8 mouse cellular contexts compared by ENCODE assay signal in genomic region chr11:106256775-106257174, GRCm38 (mm10). TPM values are rescaled to one million over a fixed set of nuclear protein-coding genes. Genes with fewer than 3 reads are reported as not detected.
A peak's percentile ranks its signal among the peaks of the same experiment; 100 is the strongest.
DNase-seq lines count a peak whose midpoint lies in the region; ATAC-seq lines count a peak whose summit lies in the region.

No protein-coding gene starts in this region.

- H3K27me3 ChIP-seq in erythroblast, embryonic 14.5 days (ENCODE audit: control insufficient read depth): no peaks in the 10 kb centered on the region
- H3K27me3 ChIP-seq in hindbrain, embryonic 15.5 days: no peaks in the 10 kb centered on the region
- no peaks in the 10 kb centered on the region for H3K27me3 ChIP-seq in liver, embryonic 15.5 days
- no peaks in the 10 kb centered on the region for H3K27me3 ChIP-seq in stomach, embryonic 16.5 days (ENCODE audit: control insufficient read depth, insufficient read depth, low read length)

- 70% methylated on average over 5 of the region's 5 CpGs for WGBS in hindbrain, embryonic 15.5 days
- WGBS in liver, embryonic 15.5 days (ENCODE audit: insufficient replicate concordance): 51% methylated on average over 5 of the region's 5 CpGs
- 55% methylated on average over 5 of the region's 5 CpGs for WGBS in stomach, embryonic 16.5 days

- ATAC-seq in erythroblast, adult 5-6 weeks (replicated peaks; ENCODE audit: low FRiP score, poor library complexity, severe bottlenecking): no peak
- ATAC-seq in hindbrain, embryonic 15.5 days (ENCODE audit: low FRiP score, low read depth): no peak
- no peak for ATAC-seq in liver, embryonic 15.5 days (ENCODE audit: insufficient read depth)
- no peak for ATAC-seq in stomach, embryonic 16.5 days (ENCODE audit: insufficient read depth, low FRiP score)

- DNase-seq in cerebellum, postnatal 14 days: peak; percentile 69 to 74
- no peak for DNase-seq in layer of hippocampus, postnatal 14 days (ENCODE audit: low spot score in 2 of 2)
- DNase-seq in adrenal gland, adult 18-20 months (ENCODE audit: low spot score in 2 of 2): no peak

- H3K4me2 ChIP-seq in hindbrain, embryonic 15.5 days: peak overlapping the region; percentile 97
- peak overlapping the region; percentile 90 for H3K4me2 ChIP-seq in liver, embryonic 15.5 days
- H3K4me2 ChIP-seq in stomach, embryonic 16.5 days (ENCODE audit: low read depth, low read length): peak overlapping the region; percentile 90

- H3K4me3 ChIP-seq in erythroblast, embryonic 14.5 days (replicated peaks): peak overlapping the region; percentile 94
- H3K4me3 ChIP-seq in hindbrain, embryonic 15.5 days: peak overlapping the region; percentile 94
- peak overlapping the region; percentile 88 for H3K4me3 ChIP-seq in liver, embryonic 15.5 days (replicated peaks)
- H3K4me3 ChIP-seq in stomach, embryonic 16.5 days (replicated peaks; ENCODE audit: low read length): peak overlapping the region; percentile 73

- H3K9me3 ChIP-seq in erythroblast, embryonic 14.5 days (ENCODE audit: control insufficient read depth, low read length): no peaks in the 10 kb centered on the region
- no peaks in the 10 kb centered on the region for H3K9me3 ChIP-seq in hindbrain, embryonic 15.5 days
- H3K9me3 ChIP-seq in liver, embryonic 15.5 days (replicated peaks): no peaks in the 10 kb centered on the region
- no peaks in the 10 kb centered on the region for H3K9me3 ChIP-seq in stomach, embryonic 16.5 days (replicated peaks; ENCODE audit: control insufficient read depth, low read length)

- H3K4me1 ChIP-seq in erythroblast, embryonic 14.5 days (ENCODE audit: control insufficient read depth): peaks cover 39% of the 10 kb centered on the region
- peaks cover 24% of the 10 kb centered on the region for H3K4me1 ChIP-seq in hindbrain, embryonic 15.5 days (replicated peaks)
- peaks cover 35% of the 10 kb centered on the region for H3K4me1 ChIP-seq in liver, embryonic 15.5 days (replicated peaks)
- H3K4me1 ChIP-seq in stomach, embryonic 16.5 days (ENCODE audit: control insufficient read depth, insufficient read depth, low read length): peaks cover 21% of the 10 kb centered on the region

- peaks cover 74% of the 10 kb centered on the region for H3K36me3 ChIP-seq in erythroblast, embryonic 14.5 days (ENCODE audit: control insufficient read depth)
- H3K36me3 ChIP-seq in hindbrain, embryonic 15.5 days: peaks cover 46% of the 10 kb centered on the region
- peaks cover 67% of the 10 kb centered on the region for H3K36me3 ChIP-seq in liver, embryonic 15.5 days (replicated peaks)
- H3K36me3 ChIP-seq in stomach, embryonic 16.5 days (ENCODE audit: control insufficient read depth, insufficient read depth, low read length): peaks cover 20% of the 10 kb centered on the region; the same call in 1 of the 2 replicates

- H3K27ac ChIP-seq in hindbrain, embryonic 15.5 days (replicated peaks): no peak overlapping the region; the same call in 1 of the 2 replicates
- H3K27ac ChIP-seq in liver, embryonic 15.5 days (replicated peaks): peak overlapping the region; percentile 85
- no peak overlapping the region for H3K27ac ChIP-seq in stomach, embryonic 16.5 days (ENCODE audit: low read length)

- H3K9ac ChIP-seq in hindbrain, embryonic 15.5 days: peak overlapping the region; percentile 92
- H3K9ac ChIP-seq in liver, embryonic 15.5 days: peak overlapping the region; percentile 89
- H3K9ac ChIP-seq in stomach, embryonic 16.5 days (ENCODE audit: low read length): peak overlapping the region; percentile 88

RNA-seq across cellular contexts. Expression of gene Psmc5, which starts 0.8 kb away (rescaled TPM):
- 3.8 and 5.2 TPM in 2 replicates for polyA plus RNA-seq in erythroblast, embryonic 14.5 days (2012)
- total RNA-seq in erythroblast, adult 5-6 weeks (2015; ENCODE audit: low replicate concordance): 11.7 and 23.8 TPM in 2 replicates
- total RNA-seq in erythroblast, adult 5-6 weeks (2017; ENCODE audit: low replicate concordance): 30.6 and 49.8 TPM in 2 replicates
- 299 and 305 TPM in 2 replicates for polyA plus RNA-seq in hindbrain, embryonic 15.5 days (2015; fragmentation: Nextera tagmentation; extraction: Ambion mirVana)
- polyA plus RNA-seq in liver, embryonic 15.5 days (2015; fragmentation: Nextera tagmentation; extraction: Ambion mirVana): 128 and 131 TPM in 2 replicates
- polyA plus RNA-seq in stomach, embryonic 16.5 days (2015; fragmentation: Nextera tagmentation; extraction: Ambion mirVana): 257 and 260 TPM in 2 replicates
- 100 to 1,000 TPM; 137 to 141 TPM for total RNA-seq in layer of hippocampus, postnatal 14 days (2021)
- 100 to 1,000 TPM; 157 to 159 TPM for total RNA-seq in adrenal gland, adult 18-20 months (2021)

RNA-seq across cellular contexts. Expression of gene Ftsj3, which starts 0.9 kb away (rescaled TPM):
- polyA plus RNA-seq in erythroblast, embryonic 14.5 days (2012): 0.49 and 0.56 TPM in 2 replicates
- 6.0 and 7.5 TPM in 2 replicates for total RNA-seq in erythroblast, adult 5-6 weeks (2015; ENCODE audit: low replicate concordance)
- total RNA-seq in erythroblast, adult 5-6 weeks (2017; ENCODE audit: low replicate concordance): 24.0 and 29.1 TPM in 2 replicates
- polyA plus RNA-seq in hindbrain, embryonic 15.5 days (2015; fragmentation: Nextera tagmentation; extraction: Ambion mirVana): 35.4 and 36.0 TPM in 2 replicates
- 30.2 and 30.4 TPM in 2 replicates for polyA plus RNA-seq in liver, embryonic 15.5 days (2015; fragmentation: Nextera tagmentation; extraction: Ambion mirVana)
- polyA plus RNA-seq in stomach, embryonic 16.5 days (2015; fragmentation: Nextera tagmentation; extraction: Ambion mirVana): 46.4 and 50.9 TPM in 2 replicates
- 10 to 100 TPM; 31.0 to 36.6 TPM for total RNA-seq in layer of hippocampus, postnatal 14 days (2021)
- total RNA-seq in adrenal gland, adult 18-20 months (2021): 10 to 100 TPM; 53.6 to 55.8 TPM

RNA-seq across cellular contexts. Expression of gene Smarcd2, which starts 16.0 kb away (rescaled TPM):
- 6.5 and 7.7 TPM in 2 replicates for polyA plus RNA-seq in erythroblast, embryonic 14.5 days (2012)
- 15.9 and 17.1 TPM in 2 replicates for total RNA-seq in erythroblast, adult 5-6 weeks (2015; ENCODE audit: low replicate concordance)
- 41.4 and 51.1 TPM in 2 replicates for total RNA-seq in erythroblast, adult 5-6 weeks (2017; ENCODE audit: low replicate concordance)
- polyA plus RNA-seq in hindbrain, embryonic 15.5 days (2015; fragmentation: Nextera tagmentation; extraction: Ambion mirVana): 11.6 and 13.3 TPM in 2 replicates
- polyA plus RNA-seq in liver, embryonic 15.5 days (2015; fragmentation: Nextera tagmentation; extraction: Ambion mirVana): 26.7 and 26.8 TPM in 2 replicates
- polyA plus RNA-seq in stomach, embryonic 16.5 days (2015; fragmentation: Nextera tagmentation; extraction: Ambion mirVana): 53.8 and 58.1 TPM in 2 replicates
- 10 to 100 TPM; 23.8 to 24.0 TPM for total RNA-seq in layer of hippocampus, postnatal 14 days (2021)
- total RNA-seq in adrenal gland, adult 18-20 months (2021): 10 to 100 TPM; 47.4 to 63.7 TPM

RNA-seq across cellular contexts. Expression of gene Tcam1, which starts 19.7 kb away (rescaled TPM):
- not detected in 2 replicates for polyA plus RNA-seq in erythroblast, embryonic 14.5 days (2012)
- total RNA-seq in erythroblast, adult 5-6 weeks (2015; ENCODE audit: low replicate concordance): 0.42 TPM in 1 of 2 replicates, not detected in the other
- total RNA-seq in erythroblast, adult 5-6 weeks (2017; ENCODE audit: low replicate concordance): 0.56 TPM in 1 of 2 replicates, not detected in the other
- polyA plus RNA-seq in hindbrain, embryonic 15.5 days (2015; fragmentation: Nextera tagmentation; extraction: Ambion mirVana): 0.14 and 0.18 TPM in 2 replicates
- polyA plus RNA-seq in liver, embryonic 15.5 days (2015; fragmentation: Nextera tagmentation; extraction: Ambion mirVana): 0.09 and 0.12 TPM in 2 replicates
- 0.21 TPM in 2 replicates for polyA plus RNA-seq in stomach, embryonic 16.5 days (2015; fragmentation: Nextera tagmentation; extraction: Ambion mirVana)
- total RNA-seq in layer of hippocampus, postnatal 14 days (2021): under 1 TPM; 0.21 to 0.29 TPM
- total RNA-seq in adrenal gland, adult 18-20 months (2021): under 1 TPM; 0.10 to 0.13 TPM

RNA-seq across cellular contexts. Expression of gene Ddx42, which starts 40.0 kb away (rescaled TPM):
- polyA plus RNA-seq in erythroblast, embryonic 14.5 days (2012): 1.4 and 1.5 TPM in 2 replicates
- 13.4 and 14.6 TPM in 2 replicates for total RNA-seq in erythroblast, adult 5-6 weeks (2015; ENCODE audit: low replicate concordance)
- total RNA-seq in erythroblast, adult 5-6 weeks (2017; ENCODE audit: low replicate concordance): 18.8 and 35.8 TPM in 2 replicates
- polyA plus RNA-seq in hindbrain, embryonic 15.5 days (2015; fragmentation: Nextera tagmentation; extraction: Ambion mirVana): 77.9 and 81.9 TPM in 2 replicates
- polyA plus RNA-seq in liver, embryonic 15.5 days (2015; fragmentation: Nextera tagmentation; extraction: Ambion mirVana): 21.3 and 22.4 TPM in 2 replicates
- polyA plus RNA-seq in stomach, embryonic 16.5 days (2015; fragmentation: Nextera tagmentation; extraction: Ambion mirVana): 69.6 and 70.0 TPM in 2 replicates
- total RNA-seq in layer of hippocampus, postnatal 14 days (2021): 10 to 100 TPM; 67.4 to 67.8 TPM
- total RNA-seq in adrenal gland, adult 18-20 months (2021): 10 to 100 TPM; 42.1 to 55.2 TPM

Comparison
In these comparisons a context has a peak if more than half of its experiments do, and no peak if none do; other contexts are left out.
1. DNase-seq: peak in cerebellum, postnatal 14 days (2 of 2); none in layer of hippocampus, postnatal 14 days (0 of 2) and adrenal gland, adult 18-20 months (0 of 2).
2. RNA of gene Psmc5, which starts 0.8 kb away (polyA plus RNA-seq): 299 to 305 TPM in hindbrain, embryonic 15.5 days, 257 to 260 TPM in stomach, embryonic 16.5 days and 128 to 131 TPM in liver, embryonic 15.5 days; 3.8 to 5.2 TPM in erythroblast, embryonic 14.5 days; every median in the first group is over 10 times any median in the second.
3. RNA of gene Ftsj3, which starts 0.9 kb away (polyA plus RNA-seq): 46.4 to 50.9 TPM in stomach, embryonic 16.5 days, 35.4 to 36.0 TPM in hindbrain, embryonic 15.5 days and 30.2 to 30.4 TPM in liver, embryonic 15.5 days; 0.49 to 0.56 TPM in erythroblast, embryonic 14.5 days; every median in the first group is over 10 times any median in the second.
4. Peak in every context shown above with its lines, with median percentiles within 50 percentile points of each other: H3K4me3 ChIP-seq, H3K4me2 ChIP-seq and H3K9ac ChIP-seq.